Mouse (Mus musculus) heart, embryonic 12.5 days (tissue): ENCODE data around the gene Fam13a. TPM values are rescaled to one million over a fixed set of nuclear protein-coding genes. Genes with fewer than 3 reads are reported as not detected.

Source experiments
- ATAC-seq: fragments of 200-750 bp; cut with Nextera tagmentation; 2 replicates; pipeline ENCODE4 v1.8.0; 2017; ENCODE audit warnings: moderate TSS enrichment, moderate library complexity; ENCODE audit not compliant: insufficient number of reproducible peaks, low FRiP score
- H3K27ac ChIP-seq: fragments of 300-500 bp; sonication (generic); 2 replicates; pipeline ENCODE4 v1.5.1; 2016; ENCODE audit warnings: mild to moderate bottlenecking, moderate library complexity; ENCODE audit not compliant: poor library complexity, severe bottlenecking
- H3K27me3 ChIP-seq: fragments of 300-500 bp; sonication (generic); replicated peaks from 2 replicates; pipeline ENCODE4 v1.6.1; 2016; ENCODE audit warnings: mild to moderate bottlenecking, moderate library complexity
- H3K36me3 ChIP-seq: fragments of 300-500 bp; sonication (generic); 2 replicates; pipeline ENCODE4 v1.6.1; 2016; ENCODE audit warnings: mild to moderate bottlenecking, moderate library complexity
- H3K4me1 ChIP-seq: fragments of 300-500 bp; sonication (generic); replicated peaks from 2 replicates; pipeline ENCODE4 v1.6.1; 2016; ENCODE audit warnings: mild to moderate bottlenecking
- H3K4me2 ChIP-seq: fragments of 300-500 bp; sonication (generic); 2 replicates; pipeline ENCODE4 v1.6.1; 2016; ENCODE audit warnings: mild to moderate bottlenecking, moderate library complexity
- H3K4me3 ChIP-seq: fragments of 300-500 bp; sonication (generic); 2 replicates; pipeline ENCODE4 v1.5.1; 2016; ENCODE audit warnings: mild to moderate bottlenecking
- H3K9ac ChIP-seq: fragments of 300-500 bp; sonication (generic); 2 replicates; pipeline ENCODE4 v1.6.1; 2016; ENCODE audit warnings: mild to moderate bottlenecking, moderate library complexity
- H3K9me3 ChIP-seq: fragments of 300-500 bp; sonication (generic); replicated peaks from 2 replicates; pipeline ENCODE4 v1.6.1; 2016; ENCODE audit warnings: mild to moderate bottlenecking, moderate library complexity
- WGBS: fragments of 180-500 bp; shearing (Covaris S2); methylation state at CpG from one replicate; pipeline ENCODE4 v1.1.7; 2016; 5-methylcytosine and 5-hydroxymethylcytosine counted together
- polyA plus RNA-seq: library from polyadenylated mRNA; unstranded; fragments of >200 nt; fragmentation: Nextera tagmentation; extraction: Ambion mirVana; gene quantifications from 2 replicates; pipeline ENCODE4 v1.2.1, GENCODE M21; 2016

Gene Fam13a
- polyA plus RNA-seq, 1 experiment from 2014 or later: 6.2 TPM

- 56% methylated on average over 2 of the region's 2 CpGs for WGBS
- Histone ChIP-seq H3K9me3 (no peaks in the 10 kb centered on the region), H3K4me2 (no peak overlapping the region), H3K27me3 (no peaks in the 10 kb centered on the region), H3K36me3 (no peaks in the 10 kb centered on the region), H3K27ac (no peak overlapping the region), H3K4me3 (no peak overlapping the region), H3K9ac (no peak overlapping the region), H3K4me1 (no peaks in the 10 kb centered on the region)
- ATAC-seq: no peak
Measured at GRCm38 (mm10) chr6:59028871-59029270, 4.5 kb upstream of the Fam13a start.

GRCm38 (mm10) chr6:59024806-59025205 lies 457 bp upstream of the Fam13a start:
- peak overlapping the region; percentile 85 for H3K27ac ChIP-seq
- H3K27me3 ChIP-seq: no peaks in the 10 kb centered on the region
- no peaks in the 10 kb centered on the region for H3K9me3 ChIP-seq
- H3K36me3 ChIP-seq: no peaks in the 10 kb centered on the region
- H3K4me1 ChIP-seq: peaks cover 4% of the 10 kb centered on the region; the same call in 1 of the 2 replicates
- peak overlapping the region; percentile 73; the same call in 1 of the 2 replicates for H3K9ac ChIP-seq
- H3K4me2 ChIP-seq: peak overlapping the region; percentile 65
- WGBS: 24% methylated on average over 3 of the region's 3 CpGs
- peak overlapping the region; percentile 79 for H3K4me3 ChIP-seq
- ATAC-seq: no peak

GRCm38 (mm10) chr6:59023455-59024163 lies 740 bp downstream of the Fam13a start:
- Histone ChIP-seq H3K36me3 (no peaks in the 10 kb centered on the region), H3K27ac (peak overlapping the region; percentile 85), H3K9ac (peak overlapping the region; percentile 73), H3K4me3 (peak overlapping the region; percentile 79), H3K9me3 (no peaks in the 10 kb centered on the region), H3K4me2 (peak overlapping the region; percentile 65), H3K4me1 (peaks cover 4% of the 10 kb centered on the region; the same call in 1 of the 2 replicates), H3K27me3 (no peaks in the 10 kb centered on the region)
- WGBS: 44% methylated on average over 6 of the region's 6 CpGs
- ATAC-seq: no peak

GRCm38 (mm10) chr6:59022621-59023020 lies 1.7 kb downstream of the Fam13a start:
- Histone ChIP-seq H3K4me1 (peaks cover 4% of the 10 kb centered on the region; the same call in 1 of the 2 replicates), H3K9me3 (no peaks in the 10 kb centered on the region), H3K4me2 (0 out of 2 replicates have a peak overlapping the region, but pooled peaks have one; percentile 39), H3K27ac (no peak overlapping the region), H3K27me3 (no peaks in the 10 kb centered on the region), H3K4me3 (no peak overlapping the region), H3K9ac (no peak overlapping the region), H3K36me3 (no peaks in the 10 kb centered on the region)
- ATAC-seq: no peak
- 75% methylated on average over 2 of the region's 2 CpGs for WGBS

- H3K9ac ChIP-seq: no peak overlapping the region
- no peaks in the 10 kb centered on the region for H3K9me3 ChIP-seq
- H3K27me3 ChIP-seq: no peaks in the 10 kb centered on the region
- 73% methylated on average over 2 of the region's 2 CpGs for WGBS
- H3K4me1 ChIP-seq: peaks cover 6% of the 10 kb centered on the region; the same call in 1 of the 2 replicates
- no peak overlapping the region for H3K27ac ChIP-seq
- no peak overlapping the region for H3K4me3 ChIP-seq
- H3K36me3 ChIP-seq: no peaks in the 10 kb centered on the region
- H3K4me2 ChIP-seq: no peak overlapping the region
- ATAC-seq: no peak
Measured at GRCm38 (mm10) chr6:59020346-59020745, 4.0 kb downstream of the Fam13a start.

- no peak overlapping the region for H3K9ac ChIP-seq
- no peak overlapping the region for H3K4me3 ChIP-seq
- no peak for ATAC-seq
- no peaks in the 10 kb centered on the region for H3K27me3 ChIP-seq
- H3K9me3 ChIP-seq: no peaks in the 10 kb centered on the region
- no peaks in the 10 kb centered on the region for H3K36me3 ChIP-seq
- no peak overlapping the region for H3K27ac ChIP-seq
- H3K4me2 ChIP-seq: no peak overlapping the region
- WGBS: 47% methylated on average over 1 of the region's 1 CpGs
- peaks cover 7% of the 10 kb centered on the region; the same call in 1 of the 2 replicates for H3K4me1 ChIP-seq
Measured at GRCm38 (mm10) chr6:59019847-59020246, 4.5 kb downstream of the Fam13a start.

- Histone ChIP-seq H3K9ac (no peak overlapping the region), H3K27ac (no peak overlapping the region), H3K4me3 (no peak overlapping the region), H3K9me3 (no peaks in the 10 kb centered on the region), H3K4me1 (0 out of 2 replicates have a peak, but pooled peaks cover 3% of the 10 kb centered on the region), H3K27me3 (no peaks in the 10 kb centered on the region), H3K36me3 (no peaks in the 10 kb centered on the region), H3K4me2 (no peak overlapping the region)
- no peak for ATAC-seq
- WGBS: 59% methylated on average over 1 of the region's 1 CpGs
Measured at GRCm38 (mm10) chr6:59016336-59016832, 8.0 kb downstream of the Fam13a start.

GRCm38 (mm10) chr6:59014760-59015159 lies 9.6 kb downstream of the Fam13a start:
- H3K27ac ChIP-seq: no peak overlapping the region
- WGBS: 77% methylated on average over 2 of the region's 2 CpGs

GRCm38 (mm10) chr6:59014088-59014759 lies 10.1 kb downstream of the Fam13a start:
- Histone ChIP-seq H3K27ac (no peak overlapping the region), H3K4me3 (no peak overlapping the region), H3K4me1 (0 out of 2 replicates have a peak, but pooled peaks cover 3% of the 10 kb centered on the region), H3K27me3 (no peaks in the 10 kb centered on the region), H3K9me3 (no peaks in the 10 kb centered on the region), H3K9ac (no peak overlapping the region), H3K4me2 (no peak overlapping the region), H3K36me3 (no peaks in the 10 kb centered on the region)
- 75% methylated on average over 8 of the region's 8 CpGs for WGBS
- ATAC-seq: no peak

More at GRCm38 (mm10) chr6:59014760-59015159, 9.6 kb downstream of the Fam13a start:
- no peaks in the 10 kb centered on the region for H3K36me3 ChIP-seq
- H3K4me1 ChIP-seq: 0 out of 2 replicates have a peak, but pooled peaks cover 3% of the 10 kb centered on the region
- no peak overlapping the region for H3K4me3 ChIP-seq
- no peak for ATAC-seq
- H3K4me2 ChIP-seq: no peak overlapping the region
- H3K27me3 ChIP-seq: no peaks in the 10 kb centered on the region
- no peaks in the 10 kb centered on the region for H3K9me3 ChIP-seq
- H3K9ac ChIP-seq: no peak overlapping the region

GRCm38 (mm10) chr6:59010792-59011191 lies 13.6 kb downstream of the Fam13a start:
- 0 out of 2 replicates have a peak, but pooled peaks cover 3% of the 10 kb centered on the region for H3K4me1 ChIP-seq
- H3K4me2 ChIP-seq: no peak overlapping the region
- H3K9me3 ChIP-seq: no peaks in the 10 kb centered on the region
- H3K9ac ChIP-seq: no peak overlapping the region
- H3K27ac ChIP-seq: no peak overlapping the region
- no peak overlapping the region for H3K4me3 ChIP-seq
- ATAC-seq: no peak
- H3K27me3 ChIP-seq: no peaks in the 10 kb centered on the region
- WGBS: 70% methylated on average over 3 of the region's 3 CpGs
- no peaks in the 10 kb centered on the region for H3K36me3 ChIP-seq

- 91% methylated on average over 5 of the region's 5 CpGs for WGBS
- Histone ChIP-seq H3K9me3 (no peaks in the 10 kb centered on the region), H3K9ac (no peak overlapping the region), H3K27ac (no peak overlapping the region), H3K36me3 (no peaks in the 10 kb centered on the region), H3K27me3 (no peaks in the 10 kb centered on the region), H3K4me1 (no peaks in the 10 kb centered on the region), H3K4me2 (no peak overlapping the region), H3K4me3 (no peak overlapping the region)
- ATAC-seq: no peak
Measured at GRCm38 (mm10) chr6:59004630-59005029, 19.7 kb downstream of the Fam13a start.
